Mouse (Mus musculus) adrenal gland, postnatal 4 days (tissue): ENCODE results near the gene Thrb. TPM values are rescaled to one million over a fixed set of nuclear protein-coding genes. Genes with fewer than 3 reads are reported as not detected.
A peak's percentile ranks its signal among the peaks of the same experiment; 100 is the strongest.
"Not testable (repeated sequence)": the region's sequence is repeated elsewhere in the genome, so short reads cannot be mapped to it uniquely, and the experiment has no call there.

Experiments
- DNase-seq, 2 experiments: peaks; one replicate each; pipeline ENCODE4 v3.0.0; 2021 to 2022; ENCODE audit warnings: low spot score in 2 of 2, mixed read lengths in 2 of 2
- total RNA-seq, 2 experiments: library from RNA; stranded (reverse); gene quantifications; 2 replicates each; pipeline ENCODE4 v1.2.3; 2021

Gene Thrb
- total RNA-seq, 2 experiments from 2014 or later: 43.1 to 46.0 TPM

DNA sequence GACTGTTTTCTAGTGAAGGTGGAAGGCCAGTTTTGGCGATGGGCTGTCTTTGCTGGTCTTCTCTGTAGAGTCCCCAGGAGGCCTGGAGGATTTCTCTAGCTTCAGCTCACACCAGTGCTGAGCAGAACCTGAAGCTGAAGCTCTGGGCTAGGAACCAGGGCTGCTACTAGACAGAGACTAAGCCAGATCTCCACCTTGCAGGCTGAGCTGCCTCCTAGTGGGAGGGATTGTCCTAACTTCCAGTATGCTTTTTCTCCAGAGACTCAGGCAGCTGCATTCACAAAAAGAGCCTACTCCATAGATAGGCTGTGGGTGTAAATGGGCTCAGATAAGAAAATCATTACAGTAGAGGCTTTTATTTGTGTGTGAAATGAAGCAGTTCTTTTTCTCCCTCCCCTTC lies 267.4 kb downstream of the Thrb start:
- no peak for DNase-seq

DNA sequence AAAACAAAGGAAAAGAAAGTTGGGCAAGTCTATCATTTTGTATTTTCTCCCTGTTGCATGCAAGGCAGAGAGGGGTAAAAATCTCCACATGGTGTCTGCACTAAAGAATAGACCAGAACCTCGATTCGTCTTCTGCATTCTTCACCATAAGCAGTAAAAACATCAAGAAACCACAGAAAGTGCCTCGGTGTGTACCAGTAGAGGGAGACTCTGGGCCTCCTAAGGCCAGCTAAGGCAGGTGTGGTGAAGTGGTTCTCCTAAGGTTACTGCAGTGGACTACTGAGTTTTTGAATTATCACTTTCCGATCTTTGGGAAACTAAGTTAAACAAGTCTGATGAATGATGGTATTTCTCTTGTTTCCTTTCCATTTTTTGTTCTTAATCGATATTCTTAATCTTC lies 269.5 kb downstream of the Thrb start:
- DNase-seq: no peak

GRCm38 (mm10) chr14:17933475-17933874 lies 273.4 kb downstream of the Thrb start:
- DNase-seq: no peak

- not testable (repeated sequence) for DNase-seq
Measured at GRCm38 (mm10) chr14:17934779-17935178, 274.7 kb downstream of the Thrb start.

- DNase-seq: no peak
Measured at GRCm38 (mm10) chr14:17954038-17954437, 294.0 kb downstream of the Thrb start.

- no peak for DNase-seq
Measured at GRCm38 (mm10) chr14:17959901-17960300, 299.8 kb downstream of the Thrb start.

DNA sequence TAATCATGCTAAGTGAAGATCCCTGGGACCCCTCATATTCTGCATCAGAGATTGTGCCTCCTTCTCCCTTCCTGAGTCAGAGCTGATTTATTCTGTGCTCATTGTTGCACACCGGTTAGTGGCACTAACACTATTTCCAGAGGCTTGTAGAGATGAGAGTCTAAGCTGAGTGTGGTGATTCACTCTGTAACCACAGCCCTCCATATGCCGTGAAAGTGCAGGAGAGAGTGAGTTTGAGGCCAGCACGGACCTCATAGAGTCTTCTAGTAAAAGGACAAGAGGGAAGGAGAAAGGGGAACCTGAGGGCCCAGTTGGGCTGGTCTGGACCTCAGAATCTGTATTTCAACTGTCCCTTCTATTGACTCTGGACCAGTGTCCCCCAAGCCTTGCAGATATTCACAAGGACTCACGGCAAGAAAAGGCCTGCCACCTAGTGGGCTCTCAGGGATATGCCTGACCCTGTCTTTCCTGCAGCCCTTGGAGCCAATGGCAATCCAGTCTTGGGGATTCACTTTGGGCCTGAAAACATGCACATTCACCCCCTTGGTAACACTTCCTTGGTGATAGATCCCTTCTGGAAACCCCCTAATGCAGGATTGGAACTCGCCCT lies 307.2 kb downstream of the Thrb start:
- DNase-seq: peak in 1 of 2 experiments; percentile 16

GRCm38 (mm10) chr14:17972132-17972531 lies 312.1 kb downstream of the Thrb start:
- no peak for DNase-seq

DNA sequence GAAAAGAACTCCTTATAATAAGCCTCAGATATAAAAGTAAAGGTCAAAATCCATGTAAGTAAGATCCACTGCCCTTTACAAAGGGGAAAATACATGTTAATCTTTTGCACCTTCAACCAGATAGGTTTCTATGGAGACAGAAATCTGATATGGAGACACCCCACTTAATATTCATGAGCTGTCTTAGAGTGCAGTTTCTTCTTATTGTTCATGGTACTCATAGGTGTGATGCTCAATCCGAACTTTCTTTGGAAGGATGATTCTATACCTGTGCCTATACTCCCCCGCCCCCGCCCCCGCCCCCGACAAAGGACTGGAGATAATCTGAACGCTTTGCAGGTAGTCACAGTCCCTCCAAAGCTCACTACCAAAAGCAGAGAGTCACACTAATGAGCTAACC lies 312.6 kb downstream of the Thrb start:
- no peak for DNase-seq

GRCm38 (mm10) chr14:17975786-17976185 lies 315.7 kb downstream of the Thrb start:
- no peak for DNase-seq

GRCm38 (mm10) chr14:17978259-17978658 lies 318.2 kb downstream of the Thrb start:
- DNase-seq: no peak

DNA sequence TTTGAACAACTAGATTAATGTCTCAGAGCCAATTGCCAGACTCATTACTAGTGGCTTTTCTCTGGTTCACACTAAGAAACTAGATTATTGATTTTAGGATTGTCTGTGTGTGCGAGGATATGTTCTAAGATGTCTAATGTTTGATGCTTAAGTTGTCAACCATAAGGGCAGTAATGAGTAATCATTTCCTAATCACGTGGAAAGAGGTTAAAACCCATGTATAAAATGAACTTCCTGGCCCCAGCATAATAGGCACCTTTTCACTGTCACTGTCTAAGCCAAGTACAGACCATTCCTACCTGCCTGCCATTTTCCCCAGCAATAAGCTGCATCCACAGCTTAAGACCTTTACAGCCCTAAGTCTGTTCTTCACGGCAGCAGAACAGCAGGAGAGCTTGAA lies 321.2 kb downstream of the Thrb start:
- DNase-seq: no peak

DNA sequence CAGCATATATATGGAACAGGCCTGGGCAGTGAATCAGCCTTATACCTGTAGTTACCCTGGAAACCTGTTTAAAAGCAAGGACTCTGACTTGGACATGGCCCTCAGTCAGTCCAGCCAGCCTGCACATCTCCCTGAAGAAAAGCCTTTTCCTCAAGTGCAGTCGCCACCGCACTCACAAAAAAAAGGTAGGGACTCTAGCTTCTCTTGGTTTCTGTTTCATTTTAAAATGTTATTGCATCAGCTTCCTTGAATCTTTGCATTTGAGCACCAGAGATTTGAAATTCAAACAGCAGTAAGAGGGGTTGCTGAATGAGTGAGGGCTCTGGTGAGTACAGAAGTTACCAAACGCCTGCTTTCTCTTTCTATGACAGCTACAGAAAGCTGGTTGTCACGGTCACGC lies 322.0 kb downstream of the Thrb start:
- no peak for DNase-seq

- DNase-seq: no peak
Measured at GRCm38 (mm10) chr14:17983390-17983789, 323.3 kb downstream of the Thrb start.

DNA sequence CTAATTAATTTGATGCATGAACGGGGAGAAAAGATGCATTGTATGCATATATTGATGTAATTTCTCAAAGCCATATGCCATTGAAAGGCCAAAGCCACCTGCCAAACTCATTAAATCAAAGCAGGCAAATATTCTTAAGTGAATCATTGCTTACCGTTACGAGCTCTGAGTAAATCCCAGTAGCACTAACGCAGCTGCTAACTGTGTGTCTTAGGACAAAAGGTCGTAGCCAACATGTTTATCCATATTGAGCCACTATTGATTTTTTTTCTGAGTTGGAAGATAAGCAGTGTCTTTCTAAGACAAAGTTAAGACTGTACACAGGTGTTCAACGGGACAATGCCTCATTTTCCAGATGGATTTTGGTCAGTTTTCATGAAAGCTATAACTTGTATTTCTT lies 323.8 kb downstream of the Thrb start:
- DNase-seq: no peak

- DNase-seq: no peak
Measured at GRCm38 (mm10) chr14:17988580-17988979, 328.5 kb downstream of the Thrb start.

DNA sequence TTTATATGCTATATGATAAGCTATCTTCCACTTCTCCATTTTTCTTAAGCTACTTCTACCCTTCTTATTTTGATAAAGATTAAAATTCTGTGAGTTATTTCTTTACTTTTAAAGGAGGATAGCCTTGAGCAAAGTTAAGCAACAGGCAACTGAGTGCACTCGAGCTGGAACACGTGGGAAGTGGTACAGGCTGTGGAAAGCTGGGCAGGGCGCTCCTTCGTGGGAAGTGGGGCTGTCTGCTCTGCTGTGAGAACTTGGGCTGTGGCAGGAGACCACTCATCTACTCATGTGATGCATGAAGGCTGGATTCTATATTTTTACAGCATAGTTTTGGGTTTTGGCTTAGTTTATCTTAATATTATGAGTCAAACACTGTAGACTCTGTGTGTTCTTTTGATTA lies 329.1 kb downstream of the Thrb start:
- DNase-seq: no peak

- no peak for DNase-seq
Measured at GRCm38 (mm10) chr14:17990186-17990585, 330.1 kb downstream of the Thrb start.

GRCm38 (mm10) chr14:18001886-18002285 lies 341.8 kb downstream of the Thrb start:
- no peak for DNase-seq

DNA sequence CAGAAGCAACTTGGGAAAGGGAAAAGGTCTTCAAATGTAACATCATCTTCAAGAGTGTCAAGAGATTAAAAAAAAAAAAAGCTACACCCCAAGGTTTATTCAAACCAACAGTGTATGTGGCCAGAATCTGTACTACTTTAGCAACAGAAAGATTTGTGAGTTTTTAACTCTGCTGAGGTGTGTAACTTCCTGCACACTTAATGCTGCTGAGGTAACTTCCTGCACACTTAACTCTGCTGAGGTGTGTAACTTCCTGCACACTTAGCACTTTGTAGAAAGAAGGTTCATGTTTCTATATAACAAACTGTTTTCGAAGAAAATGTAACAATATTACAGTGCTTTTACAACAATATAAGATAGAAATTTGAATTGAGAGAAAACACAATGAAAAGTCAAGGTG lies 343.6 kb downstream of the Thrb start:
- DNase-seq: no peak

DNA sequence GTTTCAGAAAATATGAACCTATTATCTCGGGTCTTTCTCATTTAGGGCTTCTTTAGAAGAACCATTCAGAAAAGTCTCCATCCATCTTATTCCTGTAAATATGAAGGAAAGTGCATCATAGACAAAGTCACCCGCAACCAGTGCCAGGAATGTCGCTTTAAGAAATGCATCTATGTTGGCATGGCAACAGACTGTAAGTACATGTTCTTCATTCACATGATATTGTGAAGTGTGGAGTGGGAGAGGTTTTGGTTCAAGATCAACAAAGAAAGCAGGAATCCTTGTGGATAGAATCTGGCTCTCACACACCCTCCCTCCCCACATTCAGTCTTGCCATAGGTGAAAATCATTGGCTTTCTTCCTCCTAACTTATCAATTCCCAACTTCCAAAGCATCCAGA lies 348.5 kb downstream of the Thrb start:
- DNase-seq: no peak

GRCm38 (mm10) chr14:18016604-18017003 lies 356.5 kb downstream of the Thrb start:
- DNase-seq: no peak

DNA sequence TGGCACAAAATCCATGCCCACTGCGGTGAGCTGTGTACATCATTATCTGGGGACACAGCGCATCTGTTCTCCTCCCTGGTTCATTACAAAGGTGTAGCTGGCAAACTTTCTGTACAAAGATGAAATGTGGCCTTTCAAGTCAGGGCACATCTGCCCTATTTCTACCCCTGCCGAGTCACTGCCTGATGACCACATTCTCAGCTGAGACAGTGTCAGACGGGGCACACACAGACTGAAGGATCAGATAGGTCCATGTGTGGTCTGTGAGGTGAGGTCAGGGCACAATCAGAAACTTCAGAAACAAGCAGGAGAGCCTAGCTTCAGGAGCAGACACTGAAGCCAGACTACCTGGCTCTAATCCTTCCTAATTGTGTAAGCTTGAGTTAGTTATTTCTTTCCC lies 360.1 kb downstream of the Thrb start:
- no peak for DNase-seq

- DNase-seq: no peak
Measured at GRCm38 (mm10) chr14:18020636-18021035, 360.6 kb downstream of the Thrb start.
